ENCODE assay signal across 20 mouse cellular contexts in genomic region chr7:130816243-130816642, GRCm38 (mm10). TPM values are rescaled to one million over a fixed set of nuclear protein-coding genes. Genes with fewer than 3 reads are reported as not detected.
"Had no signal": no experiment of that assay in that cellular context is flagged by ENCODE, and none has a peak within 500 bp of the region (broad histone marks: within the 10 kb centered on the region; RNA-seq: fewer than 3 reads in every experiment).

No protein-coding gene starts in this region.

- H3K4me1 ChIP-seq: intestine, embryonic 15.5 days had no signal

- H3K27ac ChIP-seq: intestine, embryonic 15.5 days; kidney, postnatal 0 days; liver, embryonic 14.5 days; macrophage; stomach, postnatal 0 days had no signal

- DNase-seq: kidney, adult 8-10 months; kidney, postnatal 25 days; liver, postnatal 0 days; lung, embryonic 14.5 days; midbrain, embryonic 14.5 days; thymus, adult 2 months; thymus, postnatal 14 days; thymus, postnatal 4 days had no signal

- H3K9ac ChIP-seq: intestine, embryonic 15.5 days; liver, embryonic 14.5 days; liver, postnatal 0 days; lung, embryonic 14.5 days had no signal

- H3K4me3 ChIP-seq: intestine, embryonic 15.5 days had no signal

- ATAC-seq: intestine, embryonic 15.5 days; liver, postnatal 0 days; lung, postnatal 0 days had no signal

- H3K36me3 ChIP-seq: intestine, embryonic 15.5 days had no signal

- H3K9me3 ChIP-seq: intestine, embryonic 15.5 days had no signal

- H3K4me2 ChIP-seq: intestine, embryonic 15.5 days; lung, embryonic 14.5 days; midbrain, embryonic 11.5 days had no signal

- H3K27me3 ChIP-seq: intestine, embryonic 15.5 days had no signal

RNA-seq across cellular contexts. Expression of gene Btbd16, which starts 42.4 kb away (rescaled TPM):
- total RNA-seq: liver, adult 2 months; midbrain, postnatal 0 days had no signal
- polyA plus RNA-seq: kidney, postnatal 0 days; limb, embryonic 11.5 days; lung, embryonic 14.5 days; lung, postnatal 0 days; macrophage; midbrain, embryonic 11.5 days; midbrain, embryonic 14.5 days; neural tube, embryonic 11.5 days; neural tube, embryonic 14.5 days had no signal
